Mouse (Mus musculus): ENCODE results near the gene Slc26a6. TPM values are rescaled to one million over a fixed set of nuclear protein-coding genes. Genes with fewer than 3 reads are reported as not detected.

Slc26a6 gene
- polyA plus RNA-seq, 1 experiment: not detected

GRCm38 (mm10) chr9:108858792-108859527 lies 5.9 kb downstream of the Slc26a6 start:
- H3K27ac ChIP-seq (ENCODE audit: insufficient read depth, low read depth, low read length): no peak overlapping the region
- H3K4me1 ChIP-seq (ENCODE audit: control insufficient read depth, insufficient read depth, low read length): peaks cover 9% of the 10 kb centered on the region
- TF ChIP-seq CTCF (IDR thresholded peaks at IDR 0.05; ENCODE audit: insufficient read depth, low read depth, low read length) (no peak), POLR2A (IDR thresholded peaks at IDR 0.05; ENCODE audit: insufficient read depth, low read depth, low read length) (no peak)
- H3K4me3 ChIP-seq (ENCODE audit: insufficient read depth, low read depth, low read length): no peak overlapping the region
- 79% methylated on average over 8 of the region's 8 CpGs for WGBS

- WGBS: 87% methylated on average over 6 of the region's 6 CpGs
- H3K4me1 ChIP-seq (ENCODE audit: control insufficient read depth, insufficient read depth, low read length): peaks cover 13% of the 10 kb centered on the region
- TF ChIP-seq CTCF (IDR thresholded peaks at IDR 0.05; ENCODE audit: insufficient read depth, low read depth, low read length) (no peak), POLR2A (IDR thresholded peaks at IDR 0.05; ENCODE audit: insufficient read depth, low read depth, low read length) (no peak)
- H3K27ac ChIP-seq (ENCODE audit: insufficient read depth, low read depth, low read length): no peak overlapping the region
- H3K4me3 ChIP-seq (ENCODE audit: insufficient read depth, low read depth, low read length): no peak overlapping the region
Observed at GRCm38 (mm10) chr9:108912308-108912707, 59.2 kb downstream of the Slc26a6 start.

- 93% methylated on average over 7 of the region's 7 CpGs for WGBS
- Histone ChIP-seq H3K4me1 (ENCODE audit: control insufficient read depth, insufficient read depth, low read length) (peaks cover 13% of the 10 kb centered on the region), H3K4me3 (ENCODE audit: insufficient read depth, low read depth, low read length) (no peak overlapping the region), H3K27ac (ENCODE audit: insufficient read depth, low read depth, low read length) (no peak overlapping the region)
- TF ChIP-seq CTCF (IDR thresholded peaks at IDR 0.05; ENCODE audit: insufficient read depth, low read depth, low read length) (no peak), POLR2A (IDR thresholded peaks at IDR 0.05; ENCODE audit: insufficient read depth, low read depth, low read length) (no peak)
Observed at GRCm38 (mm10) chr9:108913161-108913560, 60.1 kb downstream of the Slc26a6 start.

- Histone ChIP-seq H3K4me1 (ENCODE audit: control insufficient read depth, insufficient read depth, low read length) (peaks cover 13% of the 10 kb centered on the region), H3K27ac (ENCODE audit: insufficient read depth, low read depth, low read length) (no peak overlapping the region), H3K4me3 (ENCODE audit: insufficient read depth, low read depth, low read length) (no peak overlapping the region)
- WGBS: 53% methylated on average over 10 of the region's 10 CpGs
- TF ChIP-seq CTCF (IDR thresholded peaks at IDR 0.05; ENCODE audit: insufficient read depth, low read depth, low read length) (no peak), POLR2A (IDR thresholded peaks at IDR 0.05; ENCODE audit: insufficient read depth, low read depth, low read length) (no peak)
Observed at GRCm38 (mm10) chr9:108913621-108914020, 60.5 kb downstream of the Slc26a6 start.

GRCm38 (mm10) chr9:108914491-108914890 lies 61.4 kb downstream of the Slc26a6 start, which contains the start of gene Tmem89:
Gene Tmem89 (plus strand): TSS chr9:108914619.
- 19% methylated on average over 6 of the region's 6 CpGs for WGBS
- Histone ChIP-seq H3K4me1 (ENCODE audit: control insufficient read depth, insufficient read depth, low read length) (peaks cover 13% of the 10 kb centered on the region), H3K27ac (ENCODE audit: insufficient read depth, low read depth, low read length) (0 out of 2 replicates have a peak within 1 kb of the TSS, but pooled peaks have one; percentile 6), H3K4me3 (ENCODE audit: insufficient read depth, low read depth, low read length) (no peak within 1 kb of the TSS)
- TF ChIP-seq CTCF (IDR thresholded peaks at IDR 0.05; ENCODE audit: insufficient read depth, low read depth, low read length) (no peak), POLR2A (IDR thresholded peaks at IDR 0.05; ENCODE audit: insufficient read depth, low read depth, low read length) (no peak)

DNA sequence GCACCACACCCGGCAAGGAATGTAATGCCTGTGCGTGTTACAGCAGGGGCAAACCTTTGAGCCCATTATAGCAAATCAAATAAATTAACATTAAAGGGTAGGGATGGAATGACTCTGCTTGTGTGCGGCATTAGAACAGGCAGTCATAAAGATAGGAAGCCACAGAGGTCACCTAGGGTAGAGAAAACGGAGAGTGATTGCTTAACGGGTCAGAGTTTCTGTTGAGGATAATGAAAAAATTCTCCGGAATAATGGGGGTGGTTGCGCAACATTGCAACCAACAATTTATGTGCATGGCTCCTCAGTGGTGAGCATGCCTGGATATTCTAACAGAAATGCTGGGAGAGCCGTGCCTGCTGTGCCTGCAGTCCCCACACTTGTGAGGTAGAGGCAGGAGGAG lies 72.8 kb downstream of the Slc26a6 start:
- TF ChIP-seq CTCF (IDR thresholded peaks at IDR 0.05; ENCODE audit: insufficient read depth, low read depth, low read length) (no peak), POLR2A (IDR thresholded peaks at IDR 0.05; ENCODE audit: insufficient read depth, low read depth, low read length) (no peak)
- 76% methylated on average over 8 of the region's 8 CpGs for WGBS
- H3K27ac ChIP-seq (ENCODE audit: insufficient read depth, low read depth, low read length): no peak overlapping the region
- H3K4me1 ChIP-seq (ENCODE audit: control insufficient read depth, insufficient read depth, low read length): peaks cover 3% of the 10 kb centered on the region; the same call in 1 of the 2 replicates
- H3K4me3 ChIP-seq (ENCODE audit: insufficient read depth, low read depth, low read length): no peak overlapping the region

DNA sequence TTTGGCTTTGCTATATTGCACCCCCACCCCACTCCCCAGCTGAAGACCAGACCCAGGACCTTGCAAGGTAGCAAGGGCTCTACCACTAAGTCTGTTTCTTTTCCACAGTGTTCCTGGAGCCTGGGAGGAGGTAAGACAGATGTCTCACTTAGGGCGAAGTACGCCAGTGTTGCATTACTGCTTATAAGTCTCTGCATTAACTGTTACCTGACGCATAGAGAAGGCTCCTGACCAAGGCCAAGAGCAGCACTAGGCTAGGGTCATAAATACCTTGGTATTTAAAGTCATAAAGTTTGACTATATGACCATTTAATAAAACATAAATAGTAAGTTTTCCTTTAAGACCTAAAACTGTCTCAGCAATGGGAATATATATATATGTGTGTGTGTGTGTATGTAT lies 75.3 kb downstream of the Slc26a6 start:
- Histone ChIP-seq H3K4me1 (ENCODE audit: control insufficient read depth, insufficient read depth, low read length) (peaks cover 3% of the 10 kb centered on the region; the same call in 1 of the 2 replicates), H3K27ac (ENCODE audit: insufficient read depth, low read depth, low read length) (no peak overlapping the region), H3K4me3 (ENCODE audit: insufficient read depth, low read depth, low read length) (no peak overlapping the region)
- 88% methylated on average over 3 of the region's 3 CpGs for WGBS
- TF ChIP-seq CTCF (IDR thresholded peaks at IDR 0.05; ENCODE audit: insufficient read depth, low read depth, low read length) (no peak), POLR2A (IDR thresholded peaks at IDR 0.05; ENCODE audit: insufficient read depth, low read depth, low read length) (no peak)

- no peak for TF ChIP-seq CTCF (IDR thresholded peaks at IDR 0.05; ENCODE audit: insufficient read depth, low read depth, low read length)
- no peak for TF ChIP-seq POLR2A (IDR thresholded peaks at IDR 0.05; ENCODE audit: insufficient read depth, low read depth, low read length)
- Histone ChIP-seq H3K27ac (ENCODE audit: insufficient read depth, low read depth, low read length) (no peak overlapping the region), H3K4me3 (ENCODE audit: insufficient read depth, low read depth, low read length) (no peak overlapping the region), H3K4me1 (ENCODE audit: control insufficient read depth, insufficient read depth, low read length) (peaks cover 3% of the 10 kb centered on the region; the same call in 1 of the 2 replicates)
- WGBS: 12% methylated on average over 3 of the region's 3 CpGs
Observed at GRCm38 (mm10) chr9:108935991-108936390, 82.9 kb downstream of the Slc26a6 start.
